Mouse (Mus musculus) liver, adult (tissue): ENCODE data around the gene Trap1a.

ENCODE experiments used
- GATA4 ChIP-seq: IDR thresholded peaks from 2 replicates; pipeline ENCODE4 v1.6.1; 2014; ENCODE audit warnings: mild to moderate bottlenecking, low read length; ENCODE audit not compliant: insufficient replicate concordance

The Trap1a gene

DNA sequence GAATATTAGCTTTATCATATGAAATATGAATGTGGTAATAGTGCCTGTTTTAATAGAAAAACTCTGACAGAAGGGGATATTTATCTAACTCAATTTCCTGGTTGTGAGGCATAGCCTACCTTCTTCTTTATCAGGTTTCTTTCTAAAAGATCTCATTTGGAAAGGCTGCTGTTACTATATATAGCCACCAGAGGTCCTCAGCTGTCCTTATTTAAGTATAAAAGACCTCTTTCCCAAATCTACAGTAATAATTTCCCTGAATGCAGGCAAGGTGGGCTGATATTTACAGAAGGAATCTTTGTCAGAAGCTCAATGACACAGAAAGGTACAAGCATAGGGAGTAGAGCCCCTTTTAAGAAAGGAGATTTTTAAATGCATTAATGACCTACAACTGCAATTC lies 39.2 kb downstream of the Trap1a start:
- TF ChIP-seq GATA4: no peak
